ENCODE assay signal across 21 mouse cellular contexts in genomic region chr14:48005929-48006309, GRCm38 (mm10).
DNase-seq lines count a peak whose midpoint lies in the region; ATAC-seq and TF ChIP-seq lines count a peak whose summit lies in the region.
"Had no signal": no experiment of that assay in that cellular context is flagged by ENCODE, and none has a peak within 500 bp of the region (broad histone marks: within the 10 kb centered on the region; RNA-seq: fewer than 3 reads in every experiment).

No protein-coding gene starts in this region.

- H3K27me3 ChIP-seq in forebrain, embryonic 15.5 days, result no peaks in the 10 kb centered on the region
- H3K27me3 ChIP-seq in forebrain, embryonic 10.5 days (ENCODE audit: poor library complexity, severe bottlenecking), result no peaks in the 10 kb centered on the region
- H3K27me3 ChIP-seq in stomach, postnatal 0 days (ENCODE audit: control insufficient read depth, insufficient read depth, low read length), result no peaks in the 10 kb centered on the region
- H3K27me3 ChIP-seq in thymus, adult 2 months (ENCODE audit: control insufficient read depth, insufficient read depth, low read length), result no peaks in the 10 kb centered on the region
- H3K27me3 ChIP-seq: heart, embryonic 13.5 days; hindbrain, embryonic 13.5 days; megakaryocyte, embryonic 14.5 days; Patski had no signal

- no peaks in the 10 kb centered on the region for H3K36me3 ChIP-seq in forebrain, embryonic 15.5 days
- H3K36me3 ChIP-seq in forebrain, embryonic 10.5 days (replicated peaks), result no peaks in the 10 kb centered on the region
- no peaks in the 10 kb centered on the region for H3K36me3 ChIP-seq in stomach, postnatal 0 days (ENCODE audit: control insufficient read depth, insufficient read depth, low read length)
- no peaks in the 10 kb centered on the region for H3K36me3 ChIP-seq in thymus, adult 2 months (ENCODE audit: control insufficient read depth, insufficient read depth, low read length)
- H3K36me3 ChIP-seq: heart, embryonic 13.5 days; hindbrain, embryonic 13.5 days had no signal

- no peak for TF ChIP-seq POLR2A in thymus, adult 2 months (IDR thresholded peaks at IDR 0.05; ENCODE audit: control insufficient read depth, extremely low read depth, insufficient read depth, low read length, poor library complexity)

- no peaks in the 10 kb centered on the region for H3K9me3 ChIP-seq in forebrain, embryonic 15.5 days
- no peaks in the 10 kb centered on the region for H3K9me3 ChIP-seq in forebrain, embryonic 10.5 days
- no peaks in the 10 kb centered on the region for H3K9me3 ChIP-seq in stomach, postnatal 0 days (ENCODE audit: control insufficient read depth, low read length)
- H3K9me3 ChIP-seq: heart, embryonic 13.5 days; hindbrain, embryonic 13.5 days had no signal

- no peak for ATAC-seq in forebrain, embryonic 15.5 days (replicated peaks)
- no peak for ATAC-seq in stomach, postnatal 0 days (ENCODE audit: low FRiP score, low TSS enrichment)
- ATAC-seq: activated CD4-positive, CD25-positive, alpha-beta regulatory T cell, adult 4 months; CD4-positive, CD25-positive, alpha-beta regulatory T cell, adult 4 months; inflammation-experienced regulatory T-cells, adult 6 months; Patski had no signal

- 64% methylated on average over 1 of the region's 1 CpGs for WGBS in forebrain, embryonic 15.5 days
- 79% methylated on average over 1 of the region's 1 CpGs for WGBS in forebrain, embryonic 10.5 days
- WGBS in stomach, postnatal 0 days, result 67% methylated on average over 1 of the region's 1 CpGs
- 94% methylated on average over 1 of the region's 1 CpGs for WGBS in thymus, adult 2 months

- peak overlapping the region; percentile 55; the same call in 1 of the 2 replicates for H3K27ac ChIP-seq in forebrain, embryonic 15.5 days (replicated peaks)
- no peak overlapping the region for H3K27ac ChIP-seq in forebrain, embryonic 10.5 days
- no peak overlapping the region for H3K27ac ChIP-seq in stomach, postnatal 0 days (replicated peaks)
- H3K27ac ChIP-seq in thymus, adult 2 months (ENCODE audit: control insufficient read depth, insufficient read depth, low read length), result no peak overlapping the region
- H3K27ac ChIP-seq: heart, embryonic 13.5 days; hindbrain, embryonic 13.5 days had no signal

- no peak overlapping the region for H3K4me2 ChIP-seq in forebrain, embryonic 15.5 days (replicated peaks)
- H3K4me2 ChIP-seq in stomach, postnatal 0 days (replicated peaks; ENCODE audit: low read depth), result no peak overlapping the region
- H3K4me2 ChIP-seq: heart, embryonic 13.5 days; hindbrain, embryonic 13.5 days had no signal

- H3K4me1 ChIP-seq in forebrain, embryonic 15.5 days, result peaks cover 13% of the 10 kb centered on the region
- H3K4me1 ChIP-seq in forebrain, embryonic 10.5 days, result no peaks in the 10 kb centered on the region
- no peaks in the 10 kb centered on the region for H3K4me1 ChIP-seq in stomach, postnatal 0 days (replicated peaks; ENCODE audit: control insufficient read depth, insufficient read depth)
- no peaks in the 10 kb centered on the region for H3K4me1 ChIP-seq in thymus, adult 2 months (replicated peaks; ENCODE audit: control insufficient read depth, insufficient read depth, low read length)
- H3K4me1 ChIP-seq: heart, embryonic 13.5 days; hindbrain, embryonic 13.5 days; megakaryocyte, embryonic 14.5 days had no signal

- TF ChIP-seq EP300 in stomach, postnatal 0 days (optimal IDR thresholded peaks at IDR 0.05), result no peak

- no peak overlapping the region for H3K4me3 ChIP-seq in forebrain, embryonic 15.5 days
- H3K4me3 ChIP-seq in forebrain, embryonic 10.5 days, result no peak overlapping the region
- no peak overlapping the region for H3K4me3 ChIP-seq in stomach, postnatal 0 days (ENCODE audit: low read depth, low read length)
- H3K4me3 ChIP-seq in thymus, adult 2 months (ENCODE audit: control insufficient read depth, insufficient read depth, low read length), result no peak overlapping the region
- H3K4me3 ChIP-seq: heart, embryonic 13.5 days; hindbrain, embryonic 13.5 days; megakaryocyte, embryonic 14.5 days had no signal

- no peak for TF ChIP-seq CTCF in stomach, postnatal 0 days (IDR thresholded peaks at IDR 0.05; ENCODE audit: low read depth)
- no peak for TF ChIP-seq CTCF in thymus, adult 2 months (IDR thresholded peaks at IDR 0.05; ENCODE audit: borderline replicate concordance, control insufficient read depth, extremely low read depth, insufficient read depth, low read length, poor library complexity)

- no peak overlapping the region for H3K9ac ChIP-seq in forebrain, embryonic 15.5 days (replicated peaks)
- no peak overlapping the region for H3K9ac ChIP-seq in stomach, postnatal 0 days (ENCODE audit: low read length)
- H3K9ac ChIP-seq: heart, embryonic 13.5 days; hindbrain, embryonic 13.5 days had no signal

- no peak for DNase-seq in forebrain, embryonic 10.5 days (ENCODE audit: extremely low spot score, low spot score)
- DNase-seq in R1 (ENCODE audit: low read depth, low spot score), result peak; percentile 36
- DNase-seq in kidney, adult 8-10 months, result peak; percentile 11 to 54
- peak; percentile 20 to 55 for DNase-seq in kidney, postnatal 25 days
- DNase-seq in ovary, postnatal 14 days (ENCODE audit: low spot score), result no peak
- no peak for DNase-seq in stomach, postnatal 0 days (ENCODE audit: low spot score)
- no peak for DNase-seq in thymus, adult 2 months
- DNase-seq: adrenal gland, postnatal 25 days; cerebellum, adult 11 months; cerebellum, postnatal 25 days; layer of hippocampus, postnatal 36 days; liver; lung, postnatal 14 days had no signal

Comparison
In these comparisons a context has a peak if more than half of its experiments do, and no peak if none do; other contexts are left out.
1. DNase-seq: peak in R1 (single experiment), kidney, adult 8-10 months (2 of 2) and kidney, postnatal 25 days (2 of 2); none in forebrain, embryonic 10.5 days (single experiment), ovary, postnatal 14 days (single experiment), stomach, postnatal 0 days (single experiment) and thymus, adult 2 months (single experiment).